Mouse (Mus musculus) heart, adult 11 months (tissue): ENCODE data around the gene Arhgap15.

Source experiments
- DNase-seq: peaks from one replicate; pipeline ENCODE4 v3.0.0; 2022

The Arhgap15 gene

DNA sequence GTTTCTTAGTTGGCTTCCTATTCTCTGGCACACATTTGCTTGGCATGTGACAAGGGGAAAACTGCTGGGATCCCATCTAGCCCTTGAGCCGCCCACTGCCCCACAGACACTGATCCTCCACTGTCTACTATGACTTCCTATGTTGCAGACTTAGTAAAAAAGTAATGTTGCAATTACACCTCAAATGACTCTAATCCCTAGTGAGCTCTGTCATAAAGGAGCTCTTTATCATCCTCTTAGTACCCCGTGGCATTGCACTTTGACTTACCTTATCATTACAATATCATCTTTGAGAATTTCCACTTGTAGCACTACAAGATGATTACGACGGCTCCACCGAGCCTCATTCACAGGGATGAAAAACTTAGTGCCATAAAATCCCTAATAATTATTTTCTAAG lies 190.6 kb downstream of the Arhgap15 start:
- DNase-seq: no peak

DNA sequence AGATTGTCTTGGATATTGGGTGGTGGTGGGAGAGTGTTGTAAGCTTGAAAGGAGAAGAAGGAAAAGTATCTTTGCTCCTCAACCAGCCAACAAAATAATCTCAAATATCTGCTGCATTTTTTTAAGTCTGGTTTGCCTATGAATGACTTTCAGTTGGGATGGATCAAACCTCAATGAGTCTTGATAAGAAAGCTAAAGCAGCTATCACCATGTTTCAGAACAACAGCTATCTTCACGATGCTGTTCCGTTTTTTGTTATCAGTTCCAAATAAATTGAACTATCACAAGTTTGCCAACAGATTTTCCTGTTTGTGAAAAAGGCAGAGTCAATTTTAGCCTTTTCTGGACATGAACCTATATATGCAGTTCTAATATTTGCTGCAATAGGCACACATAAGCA lies 197.1 kb downstream of the Arhgap15 start:
- DNase-seq: no peak

DNA sequence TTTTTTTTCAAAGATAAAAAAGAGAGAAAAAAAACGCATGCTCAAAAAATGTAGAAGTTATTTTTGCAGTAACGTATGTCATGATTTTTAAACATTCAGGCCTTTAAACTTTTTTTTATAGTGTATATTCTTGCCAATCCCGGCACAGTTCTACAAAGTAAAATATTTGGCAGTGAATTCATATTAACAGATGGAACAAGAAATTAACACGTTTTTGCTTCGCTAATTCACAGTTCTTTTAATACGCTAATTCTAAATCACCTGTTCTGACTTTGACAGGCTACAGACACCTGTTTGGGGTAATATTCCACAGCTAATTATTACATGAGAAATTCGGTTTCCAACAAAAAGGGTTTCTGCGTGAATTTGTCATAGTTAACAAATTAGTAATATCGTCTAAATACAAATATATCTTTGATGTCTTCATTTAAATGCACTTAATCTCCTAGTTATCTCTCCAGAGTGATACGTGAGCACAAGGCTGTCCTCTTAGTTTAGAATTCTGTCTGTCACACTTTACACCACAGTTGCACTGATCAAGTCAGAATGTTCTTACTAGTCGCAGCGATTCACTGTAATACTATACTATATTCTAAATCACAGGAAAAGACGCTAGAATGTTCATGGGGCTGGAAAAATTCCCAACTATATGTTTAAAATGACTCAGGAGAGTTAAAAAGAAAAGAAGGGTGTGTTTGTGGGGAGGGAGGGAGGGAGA lies 201.3 kb downstream of the Arhgap15 start:
- no peak for DNase-seq

DNA sequence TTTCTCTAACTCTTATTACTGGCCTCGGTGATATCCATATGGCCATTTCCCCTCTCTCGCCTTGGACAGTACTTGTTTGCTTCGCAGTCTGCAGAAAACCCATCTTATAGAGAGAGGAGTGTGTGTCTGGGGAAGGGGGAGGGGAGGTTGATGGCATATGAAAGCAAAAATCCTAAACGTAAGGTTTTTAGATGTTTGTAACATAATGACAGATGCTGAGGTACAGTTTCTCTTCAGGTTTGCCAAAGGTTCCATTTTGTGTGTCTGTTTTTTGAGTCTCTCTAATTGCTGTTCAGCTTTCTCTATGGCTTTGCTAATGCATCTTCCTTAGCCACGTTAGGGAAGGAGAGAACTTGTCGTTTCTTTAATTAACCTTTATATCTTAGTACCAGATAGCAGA lies 202.1 kb downstream of the Arhgap15 start:
- no peak for DNase-seq

DNA sequence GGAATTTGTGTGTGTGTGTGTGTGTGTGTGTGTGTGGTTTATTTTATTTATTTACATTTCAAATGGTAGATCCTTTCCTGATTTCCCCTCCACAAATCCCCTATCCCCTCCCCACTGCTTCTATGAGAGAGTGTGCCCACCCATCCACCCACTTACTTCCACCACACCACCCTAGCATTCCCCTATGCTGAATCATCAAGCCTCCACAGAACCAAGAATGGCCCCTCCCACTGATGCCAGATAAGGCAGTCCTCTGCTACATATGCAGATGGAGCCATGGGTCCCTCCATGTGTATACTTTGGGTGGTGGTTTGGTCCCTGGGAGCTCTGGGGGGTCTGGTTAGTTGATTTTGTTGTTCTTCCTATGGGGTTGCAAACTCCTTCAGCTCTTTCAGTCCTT lies 210.6 kb downstream of the Arhgap15 start:
- DNase-seq: no peak

DNA sequence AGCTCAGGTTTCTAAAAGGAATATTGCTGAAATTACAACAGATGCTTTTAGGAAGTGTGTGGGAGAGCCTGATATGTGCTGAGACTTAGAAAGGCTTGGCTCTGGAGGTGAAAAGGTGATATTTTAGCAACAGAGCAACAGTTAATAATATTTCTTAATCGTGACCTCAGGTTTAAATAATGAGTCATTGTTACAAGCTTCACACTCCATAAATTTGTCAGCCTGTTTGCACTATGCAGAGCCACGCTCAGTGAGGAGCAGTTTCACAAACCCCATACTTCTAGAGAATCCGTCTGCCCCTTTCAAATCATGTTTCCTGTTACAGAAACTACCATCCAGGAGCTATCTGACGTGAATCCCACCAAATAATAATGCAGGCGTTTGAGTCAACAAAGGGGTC lies 213.8 kb downstream of the Arhgap15 start:
- no peak for DNase-seq

DNA sequence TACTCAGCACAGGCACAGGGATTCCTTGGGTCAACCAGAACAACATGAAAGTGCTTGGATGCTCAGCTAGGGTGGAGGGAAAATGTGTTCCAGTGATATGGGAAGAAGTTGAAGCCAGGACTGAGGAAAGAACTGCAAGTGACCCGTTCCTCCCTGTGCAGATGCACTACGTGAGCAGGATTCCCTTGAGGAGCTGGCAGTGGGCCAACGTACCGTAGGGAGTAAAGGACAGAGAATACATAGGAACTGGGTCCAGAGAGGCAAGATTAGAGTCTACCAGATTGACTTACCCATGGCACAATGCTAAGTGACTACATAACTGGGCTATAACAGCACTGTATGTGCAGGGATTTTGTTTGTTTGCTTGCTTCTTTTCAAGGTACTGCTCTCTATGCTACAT lies 220.0 kb downstream of the Arhgap15 start:
- peak; percentile 89 for DNase-seq

DNA sequence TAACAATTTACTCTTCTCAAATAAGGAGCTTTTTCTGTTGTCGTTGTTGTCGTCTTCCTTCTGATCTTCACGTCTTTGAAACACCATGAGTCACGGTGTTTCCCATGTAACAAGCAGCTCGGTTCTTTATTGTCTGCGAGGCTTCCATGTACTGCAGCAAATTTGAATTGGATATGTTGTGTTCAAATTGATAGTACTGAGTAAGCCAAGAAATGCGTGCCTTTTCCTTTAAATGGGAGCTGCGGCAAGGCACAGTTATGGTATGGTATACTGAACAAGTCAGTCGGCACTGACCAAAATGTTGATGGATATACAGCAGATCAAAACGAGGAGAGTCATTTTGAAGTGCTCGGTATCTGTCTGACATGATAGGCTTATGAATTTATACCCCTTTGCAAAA lies 229.1 kb downstream of the Arhgap15 start:
- DNase-seq: no peak

DNA sequence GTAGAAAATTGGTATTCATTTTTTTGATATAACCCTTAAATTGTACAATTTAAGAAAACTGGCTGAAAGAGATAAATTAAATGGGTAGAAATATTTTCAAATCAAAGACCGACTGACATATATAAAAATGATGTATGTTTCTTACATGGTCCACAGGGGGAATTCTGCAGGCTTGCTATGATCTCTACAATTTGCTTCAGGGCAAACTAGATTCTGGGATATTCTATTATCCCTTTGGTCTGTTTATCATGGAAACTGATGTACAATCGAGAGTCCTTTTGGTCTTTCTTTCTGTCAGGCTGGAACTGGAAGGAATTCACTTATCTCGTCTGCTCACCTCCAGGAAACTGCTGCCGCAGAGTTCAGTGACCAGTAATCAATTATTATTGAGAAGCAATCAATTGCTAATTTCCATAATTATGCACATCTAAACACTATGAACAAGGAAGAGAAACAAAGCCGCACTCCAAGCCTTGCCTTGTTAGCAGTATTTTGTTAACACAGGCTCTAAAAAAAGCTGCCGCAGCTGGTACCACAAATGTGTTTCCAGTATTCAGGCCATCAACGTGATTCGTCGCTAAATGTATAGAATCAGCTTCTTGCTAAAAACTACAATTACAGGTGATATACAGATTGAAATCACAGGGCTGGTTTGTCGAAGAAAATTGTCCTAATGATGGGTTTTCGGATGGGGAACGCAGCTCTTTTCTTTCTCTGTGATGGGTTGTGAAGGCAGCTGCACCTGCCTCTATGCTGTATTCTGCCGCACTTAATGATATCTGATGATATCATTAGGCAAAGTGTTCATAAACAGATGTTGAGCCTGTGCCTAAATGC lies 229.8 kb downstream of the Arhgap15 start:
- DNase-seq: no peak

DNA sequence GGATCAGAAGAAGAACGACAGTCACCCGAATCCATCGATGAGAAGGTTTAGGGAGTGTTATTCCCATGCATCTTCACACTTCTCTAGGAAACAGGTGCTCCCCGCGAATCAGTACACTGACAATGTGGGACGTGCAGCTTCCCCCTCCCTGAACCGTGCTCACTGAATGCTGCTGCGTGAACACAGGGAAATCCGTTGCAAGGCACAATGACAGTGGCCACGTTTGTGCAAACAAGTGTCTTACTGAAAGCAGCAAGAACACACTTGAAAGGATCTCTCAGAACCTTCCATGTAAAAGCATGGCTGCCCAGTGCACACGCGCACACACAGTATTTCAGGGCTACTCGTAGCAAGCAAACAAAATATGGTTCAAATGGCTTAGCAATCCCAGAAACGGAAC lies 237.4 kb downstream of the Arhgap15 start:
- DNase-seq: no peak

DNA sequence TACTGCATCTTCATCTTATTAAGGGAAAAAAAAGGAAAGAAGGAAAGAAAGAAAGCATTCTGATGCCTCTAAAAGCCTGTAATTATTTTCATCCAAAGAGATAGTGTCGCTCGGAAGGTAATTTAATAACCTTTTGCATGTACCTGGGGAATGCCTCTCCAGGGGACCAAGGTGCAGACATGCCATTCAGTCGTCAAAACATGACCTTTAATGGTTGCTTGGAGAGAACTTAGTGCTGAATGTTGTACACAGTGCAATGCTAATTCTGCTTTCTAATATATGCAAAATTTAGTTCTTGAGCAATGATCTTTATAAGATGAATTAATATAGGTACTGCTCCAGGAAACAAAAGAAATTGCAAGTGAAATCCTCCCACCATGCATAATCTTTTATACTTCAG lies 239.3 kb downstream of the Arhgap15 start:
- no peak for DNase-seq

DNA sequence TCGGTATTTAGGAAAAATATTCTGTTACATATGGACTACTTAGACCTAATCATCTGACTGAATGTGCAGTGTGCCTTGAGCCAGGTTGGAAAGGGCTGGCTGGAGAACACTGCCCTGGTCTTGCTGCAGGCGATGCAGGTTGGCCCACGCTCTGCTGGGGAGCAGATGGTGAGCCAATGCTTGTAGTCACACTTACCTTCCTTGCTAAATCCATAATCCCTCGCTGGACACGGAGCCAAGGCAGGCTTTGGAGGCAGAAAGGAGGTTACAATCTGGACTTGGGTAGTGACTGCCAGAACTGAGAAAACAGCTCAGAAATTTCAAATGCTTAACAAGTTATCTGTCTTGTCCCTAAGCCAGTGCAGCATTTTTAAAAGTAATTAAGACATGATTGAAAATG lies 241.2 kb downstream of the Arhgap15 start:
- DNase-seq: no peak

DNA sequence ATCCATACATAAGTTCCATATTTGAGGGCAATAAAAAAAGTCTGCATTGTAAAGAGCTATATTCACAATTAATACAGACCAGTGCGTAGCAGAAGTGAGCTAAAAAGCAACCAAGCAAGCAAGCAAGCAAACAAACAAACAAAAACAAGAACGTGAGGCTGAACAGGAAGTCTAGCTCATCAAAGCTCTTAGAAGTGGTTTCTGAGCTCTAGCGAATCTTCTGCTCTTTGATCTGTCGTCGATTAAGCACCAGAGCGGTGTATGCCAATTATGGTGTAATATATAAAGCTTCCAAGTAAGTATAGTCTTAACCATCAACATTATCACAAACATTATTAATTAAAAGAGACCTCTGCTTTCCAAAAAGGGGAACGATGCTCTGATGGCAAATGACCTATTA lies 243.9 kb downstream of the Arhgap15 start:
- DNase-seq: no peak

DNA sequence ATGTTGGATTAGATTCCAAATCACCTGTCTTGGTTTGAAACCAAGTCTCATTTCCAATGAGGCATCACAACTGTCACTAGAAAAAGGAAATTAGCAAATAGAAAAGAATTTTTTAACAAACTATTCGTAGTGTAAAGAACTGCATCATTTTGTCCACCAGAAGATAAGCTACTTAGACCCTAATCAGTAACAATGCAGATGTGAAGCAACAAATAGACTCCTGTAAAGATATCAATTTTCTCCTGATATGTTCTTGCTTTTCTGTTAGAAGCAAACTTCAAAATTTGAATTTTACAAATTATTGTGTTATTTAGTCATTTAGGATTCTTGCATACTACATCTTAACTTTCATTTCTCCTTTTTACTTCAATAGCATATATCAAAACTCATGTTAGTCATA lies 253.8 kb downstream of the Arhgap15 start:
- DNase-seq: no peak

DNA sequence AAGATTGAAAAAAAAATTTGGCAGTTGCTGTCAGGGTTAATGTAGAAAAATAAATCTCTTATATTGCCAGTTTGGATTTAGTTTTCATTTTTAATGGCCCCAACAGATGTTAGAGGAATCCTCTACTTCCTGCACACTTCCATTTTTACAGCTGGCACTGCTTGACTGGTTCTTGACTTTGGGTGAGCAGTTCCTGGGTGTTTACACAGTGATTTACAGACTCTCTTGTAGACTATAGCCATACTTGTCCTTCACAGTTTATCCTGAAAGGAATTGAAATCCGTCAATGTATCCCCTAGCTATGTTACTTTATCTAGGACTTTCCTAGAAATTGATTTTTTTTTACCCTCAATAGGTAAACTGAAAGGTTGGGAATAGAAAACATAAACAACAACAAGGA lies 261.6 kb downstream of the Arhgap15 start:
- no peak for DNase-seq

DNA sequence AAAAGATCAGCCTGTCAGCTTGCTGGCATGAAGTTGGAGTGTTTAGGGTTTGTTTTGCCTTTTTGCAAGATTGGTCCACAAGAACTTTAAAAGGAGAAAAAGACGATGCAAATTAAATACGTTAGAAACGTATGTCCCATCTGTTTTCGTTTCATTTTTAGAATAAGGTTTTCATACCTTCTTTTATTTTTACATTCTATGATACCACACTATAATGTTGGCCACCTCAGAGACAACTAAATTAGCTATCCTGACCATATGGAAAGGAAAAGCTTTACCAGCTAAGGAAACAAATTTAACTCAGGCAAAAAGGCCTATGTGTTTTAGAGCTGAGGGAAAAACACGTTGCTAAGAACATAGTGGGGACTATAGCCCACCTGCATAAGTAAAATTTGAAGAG lies 264.8 kb downstream of the Arhgap15 start:
- DNase-seq: no peak

DNA sequence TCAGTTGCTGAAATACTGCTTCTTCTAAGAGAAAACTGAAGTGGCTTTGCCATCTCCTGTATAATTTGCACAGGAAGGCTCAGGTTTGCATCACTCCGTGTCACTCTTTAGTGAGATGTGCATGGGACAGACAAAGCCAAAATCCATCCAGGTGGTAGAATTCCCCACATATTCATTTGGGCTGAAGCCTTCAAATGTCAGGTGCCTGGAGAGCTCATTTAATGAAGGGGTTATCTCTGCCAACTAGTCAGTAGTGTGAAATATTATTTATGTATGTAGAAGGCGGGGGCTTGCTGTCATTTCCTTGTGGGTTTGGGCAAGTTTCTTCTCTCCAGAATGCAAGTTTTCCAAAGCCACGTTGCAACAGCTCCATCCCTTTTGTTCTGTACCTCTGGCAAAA lies 268.1 kb downstream of the Arhgap15 start:
- DNase-seq: no peak

DNA sequence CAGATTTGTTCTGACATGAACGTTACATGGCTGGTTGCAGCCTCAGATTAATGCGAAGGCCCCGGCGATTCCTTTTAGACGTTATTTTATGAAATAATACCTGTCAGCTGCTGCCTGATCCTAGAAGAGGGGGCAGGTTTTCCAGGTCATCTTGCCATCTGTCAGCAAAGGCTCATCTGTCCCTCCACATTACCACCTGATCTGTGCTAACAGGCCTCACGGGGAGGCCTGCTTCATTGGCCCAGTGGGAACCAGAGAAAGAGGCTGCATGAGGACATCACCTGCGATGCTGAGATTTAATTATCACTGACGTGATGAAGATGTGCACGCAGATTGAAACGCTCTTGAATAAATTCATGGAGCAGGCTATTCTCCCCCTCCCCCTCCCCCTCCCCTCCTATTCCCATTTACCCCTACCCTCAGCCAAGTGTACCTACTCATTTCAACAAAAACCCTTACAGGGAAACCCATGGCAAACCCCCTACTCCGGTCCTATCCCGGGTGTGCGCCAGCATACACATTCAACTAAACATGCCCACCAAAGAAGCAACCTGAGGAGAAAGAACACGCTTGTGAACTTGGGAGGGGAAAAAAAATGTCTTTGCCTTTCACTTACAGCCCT lies 268.9 kb downstream of the Arhgap15 start:
- no peak for DNase-seq

DNA sequence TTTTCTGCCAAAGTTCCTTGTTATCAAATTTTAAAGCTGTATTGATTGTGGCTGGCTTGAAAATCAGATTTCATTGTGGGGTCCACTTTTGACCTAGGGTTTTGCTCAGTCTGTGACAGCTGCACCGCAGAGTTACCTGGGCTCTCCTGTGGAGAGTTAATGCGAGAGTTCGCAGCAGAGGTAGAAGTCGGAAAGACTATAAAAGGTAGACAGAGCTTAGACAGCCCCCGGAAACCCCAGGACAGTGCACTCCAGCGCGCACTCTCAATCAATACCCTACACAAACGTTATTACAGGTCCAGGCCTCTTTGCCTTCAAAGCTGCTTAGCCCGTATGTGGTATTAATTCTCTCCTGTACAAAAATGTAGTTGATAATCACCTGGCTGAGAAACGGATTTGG lies 269.4 kb downstream of the Arhgap15 start:
- no peak for DNase-seq

DNA sequence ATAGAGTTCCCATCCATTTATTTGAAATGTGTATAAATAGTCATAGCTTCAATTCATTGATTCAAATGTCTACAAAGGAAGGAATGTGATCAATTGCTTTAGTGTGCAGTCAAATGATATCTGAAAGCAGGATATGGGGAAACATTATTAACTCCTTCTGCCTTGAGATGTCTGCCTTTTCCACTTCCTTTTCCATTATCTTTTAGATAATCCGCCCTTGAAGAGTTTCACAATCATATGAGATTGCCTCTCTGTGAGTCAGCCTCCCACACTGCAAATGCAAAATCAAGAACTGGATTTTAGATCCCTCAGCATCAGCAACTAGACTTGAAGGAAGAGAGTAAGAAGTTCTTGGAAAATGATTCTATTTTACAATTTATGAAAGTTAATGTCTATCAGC lies 276.1 kb downstream of the Arhgap15 start:
- no peak for DNase-seq

DNA sequence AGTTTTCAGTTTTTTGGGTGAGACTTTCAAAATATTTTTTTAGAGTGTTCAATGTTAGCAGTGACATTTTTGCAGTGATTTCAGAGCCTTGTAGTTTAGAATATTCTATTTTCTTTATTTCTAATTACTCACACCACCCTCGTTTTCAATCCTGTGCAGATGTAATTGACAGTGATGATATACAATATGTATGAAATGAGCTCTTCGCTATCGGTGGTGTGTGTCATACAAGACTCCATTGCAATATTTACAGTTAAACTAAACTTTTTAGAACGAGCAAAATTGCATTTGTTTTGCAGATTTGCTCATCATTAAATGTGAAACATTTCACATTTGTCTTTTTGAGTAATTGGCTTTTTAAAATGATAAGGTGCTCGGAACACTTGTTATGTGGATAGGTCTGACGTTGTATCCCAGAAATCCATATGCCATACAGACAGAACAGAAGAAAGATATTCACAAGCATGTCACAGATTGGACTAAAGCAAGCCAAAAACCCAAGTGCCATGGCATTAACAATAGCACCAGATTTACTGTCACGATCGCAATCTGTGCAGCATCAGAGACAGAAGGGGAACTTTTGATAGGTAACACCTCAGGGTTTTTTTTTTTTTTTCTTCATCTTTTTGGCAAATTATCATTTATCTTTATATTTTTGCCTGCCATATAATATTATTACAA lies 280.6 kb downstream of the Arhgap15 start:
- no peak for DNase-seq

DNA sequence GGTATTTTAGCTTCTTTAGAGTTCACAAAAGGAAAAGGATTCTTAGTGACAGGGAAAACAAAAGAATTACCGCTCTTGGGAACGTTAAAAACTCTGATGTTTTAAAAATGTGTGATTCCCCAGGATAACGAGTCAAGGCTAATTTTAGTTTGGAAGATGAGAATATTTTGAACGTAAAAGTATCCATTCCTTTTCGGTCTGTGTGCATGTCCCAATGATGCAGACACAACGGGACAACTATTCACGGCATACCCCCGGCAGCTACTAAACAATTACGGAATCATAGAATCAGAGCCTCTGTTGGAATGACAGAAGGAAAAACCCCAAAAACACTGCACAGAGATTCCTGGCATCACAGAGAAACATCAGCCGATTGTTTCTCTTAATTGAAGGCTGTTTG lies 281.2 kb downstream of the Arhgap15 start:
- DNase-seq: no peak

DNA sequence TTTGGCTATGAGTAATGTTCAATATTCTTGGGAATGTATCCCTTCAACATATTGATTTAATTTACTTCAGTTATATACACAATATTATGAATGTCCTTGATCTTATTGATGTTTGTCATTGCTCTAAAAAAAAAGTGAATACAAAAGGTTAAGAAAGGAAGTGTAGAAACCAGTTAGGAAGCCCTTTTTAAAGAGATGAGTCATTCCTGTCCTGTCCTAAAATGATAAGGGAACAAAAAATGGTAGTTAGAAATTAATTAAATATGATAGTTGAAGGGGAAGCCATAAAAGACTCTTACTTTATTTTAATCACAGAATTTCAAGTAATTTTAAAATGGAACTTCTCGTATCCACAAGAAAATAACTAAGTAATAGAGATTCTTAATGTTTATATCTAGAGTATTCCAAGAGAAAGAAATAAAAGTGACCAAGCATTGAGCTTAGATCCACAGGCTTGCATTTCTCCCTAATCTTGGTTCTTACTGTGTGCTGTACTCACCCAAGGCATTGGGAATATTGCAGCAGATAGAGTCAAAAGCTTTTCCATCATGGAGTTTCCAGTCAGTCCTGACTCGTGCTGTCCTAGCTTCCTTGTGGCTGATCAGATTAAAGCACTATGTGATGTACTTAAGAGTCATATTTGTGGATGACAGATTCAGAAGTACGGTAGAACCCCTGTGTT lies 291.0 kb downstream of the Arhgap15 start:
- no peak for DNase-seq
